Mouse (Mus musculus) E14TG2a.4 (cell line): ENCODE data around the gene Ndufa7.
A peak's percentile ranks its signal among the peaks of the same experiment; 100 is the strongest.

Source experiments
- CTCF ChIP-seq: conservative IDR thresholded peaks from 2 replicates; pipeline ENCODE4 v1.5.1; 2014; ENCODE audit warnings: low read length
- POU5F1 ChIP-seq: IDR thresholded peaks from 2 replicates; pipeline ENCODE4 v1.6.1; 2014; ENCODE audit warnings: low read length, borderline replicate concordance

DNA sequence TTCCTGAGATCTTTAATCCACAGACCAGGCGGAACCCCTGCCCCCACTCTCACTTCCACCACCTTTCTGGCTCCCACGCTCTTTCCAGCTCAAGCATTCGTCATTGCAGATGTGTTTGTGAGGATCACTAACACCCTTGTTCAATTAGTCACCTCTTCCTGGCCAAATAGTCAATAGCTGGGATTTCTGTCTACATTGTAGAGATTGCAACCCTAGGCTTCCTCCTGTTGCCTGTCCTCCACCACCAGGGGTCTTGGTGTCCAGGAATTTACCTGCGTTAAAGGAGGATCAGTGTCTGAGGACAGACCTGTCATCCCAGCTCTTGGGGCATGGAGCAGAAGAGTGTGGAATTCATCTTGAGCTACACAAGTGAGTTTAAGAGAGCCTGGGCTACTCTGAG is 42.3 kb upstream of the Ndufa7 start:
- TF ChIP-seq CTCF (0 out of 2 replicates have a peak, but pooled peaks have one; percentile 14), POU5F1 (no peak)
